Mouse (Mus musculus): ENCODE measurements around the gene Poll. TPM values are rescaled to one million over a fixed set of nuclear protein-coding genes. Genes with fewer than 3 reads are reported as not detected.

The Poll gene
- 1 to 10 TPM; 9.7 to 9.8 TPM for total RNA-seq (2021)
- polyA plus RNA-seq (2012; rRNA removed) = 9.5 and 10.7 TPM in 2 replicates
- long read RNA-seq, partial matches to known transcripts = 2 of 5 reads
- long read RNA-seq, other reads (novel, unspliced or antisense) = 0 of 5 reads

DNA sequence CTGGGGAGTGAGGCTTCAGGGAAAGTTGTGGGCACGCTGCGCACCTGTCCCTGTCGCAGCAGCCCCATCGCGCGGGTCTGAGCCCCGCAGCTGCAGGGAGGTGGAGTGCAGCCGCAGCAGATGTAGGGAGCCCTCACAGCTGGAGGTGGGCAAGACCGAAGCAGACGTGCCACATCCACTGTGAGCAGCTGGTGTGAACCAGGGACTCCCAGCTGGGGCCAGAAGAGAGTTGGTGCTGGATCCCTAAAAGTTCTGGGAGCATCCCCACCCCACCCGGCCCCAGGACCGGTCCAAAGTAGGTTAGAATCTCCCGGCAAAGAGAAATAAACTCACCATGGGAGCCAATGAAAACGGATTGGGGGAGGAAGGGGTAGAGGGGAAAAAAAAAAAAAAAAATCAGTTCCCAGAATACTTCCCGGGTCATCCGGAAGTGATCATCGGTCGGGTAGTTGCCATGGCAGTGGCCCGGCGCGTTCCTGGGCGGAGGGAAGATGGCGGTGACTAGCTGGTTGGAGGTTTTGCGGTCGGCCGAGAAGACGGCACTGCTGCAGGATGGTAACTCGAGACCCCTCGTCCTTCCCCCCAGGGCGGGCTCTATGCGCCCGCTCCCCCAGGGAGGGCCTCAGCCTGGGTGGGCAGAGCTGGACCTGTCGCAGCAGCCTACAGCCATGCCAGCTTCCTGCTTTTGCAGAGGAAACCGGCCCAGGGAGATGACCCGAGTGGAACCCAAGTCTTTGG is at the start of gene Poll, which contains the start of gene Gm17018:
Gene Poll (minus strand): TSS at position 379 of the 738 bp plus-strand sequence.
Gene Gm17018 (plus strand): TSS at position 463 of the 738 bp plus-strand sequence.
- DNase-seq = peak; percentile 87 to 88
- WGBS = under 1% methylated on average over 35 of the region's 35 CpGs
- H3K79me2 ChIP-seq (replicated peaks; ENCODE audit: control insufficient read depth, insufficient read depth, low read length) = no peaks in the 10 kb centered on the region
- peaks cover 3% of the 10 kb centered on the region for H3K4me1 ChIP-seq (ENCODE audit: control insufficient read depth, insufficient read depth, low read length)
- no peaks in the 10 kb centered on the region for H3K27me3 ChIP-seq (ENCODE audit: control insufficient read depth, insufficient read depth, low read length)
- H3K27ac ChIP-seq = peak within 1 kb of the TSS; percentile 85
- H3K9ac ChIP-seq (ENCODE audit: low read depth, low read length) = peak within 1 kb of the TSS; percentile 98
- H3K4me3 ChIP-seq = peak within 1 kb of the TSS; percentile 92
- no peaks in the 10 kb centered on the region; the same call in 1 of the 2 replicates for H3K36me3 ChIP-seq (ENCODE audit: control insufficient read depth, insufficient read depth, low read length)
- TF ChIP-seq POLR2A (IDR thresholded peaks at IDR 0.05; ENCODE audit: insufficient read depth, low read depth, low read length) (peak; percentile 78), EP300 (IDR thresholded peaks at IDR 0.05; ENCODE audit: insufficient read depth, low read depth, low read length) (0 out of 2 replicates have a peak, but pooled peaks have one; percentile 15), CTCF (IDR thresholded peaks at IDR 0.05) (no peak)
- intact Hi-C loops (cut with DNase I) = no loop called here

DNA sequence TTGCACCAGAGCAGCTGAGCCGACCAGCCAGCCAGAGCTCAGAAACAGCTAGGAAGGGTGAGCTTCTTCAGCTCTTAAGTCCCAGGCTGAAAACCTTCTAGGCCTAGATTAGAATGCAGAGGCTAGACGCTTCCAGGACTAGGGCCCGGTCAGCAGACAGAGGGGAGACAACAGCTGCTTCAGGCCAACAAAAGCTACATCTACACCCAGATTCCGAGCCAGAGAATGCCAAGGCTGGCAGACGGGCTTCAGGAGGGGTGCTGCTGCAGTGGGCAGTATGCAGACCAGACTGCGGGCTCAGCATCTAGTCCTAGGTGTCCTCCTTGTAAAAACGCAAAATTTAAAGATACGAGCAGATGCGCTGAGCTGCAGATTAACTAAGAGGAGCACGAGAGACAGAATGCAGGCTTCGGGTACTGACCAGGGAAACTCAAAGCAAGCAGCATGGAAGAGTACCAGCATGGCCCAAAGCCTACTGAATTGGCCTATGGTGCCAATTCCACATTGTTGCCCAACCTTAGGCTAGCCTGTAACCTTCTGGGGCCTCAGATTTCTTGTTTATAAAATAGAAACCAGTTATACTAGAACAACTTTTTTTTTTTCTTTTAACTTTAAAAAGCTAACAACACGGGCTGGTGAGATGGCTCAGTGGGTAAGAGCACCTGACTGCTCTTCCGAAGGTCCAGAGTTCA is 48.5 kb upstream of the Poll start:
- TF ChIP-seq CTCF (IDR thresholded peaks at IDR 0.05) (no peak), EP300 (IDR thresholded peaks at IDR 0.05; ENCODE audit: insufficient read depth, low read depth, low read length) (no peak), POLR2A (IDR thresholded peaks at IDR 0.05; ENCODE audit: insufficient read depth, low read depth, low read length) (no peak)
- intact Hi-C loops (cut with DNase I) = no loop called here
- H3K79me2 ChIP-seq (replicated peaks; ENCODE audit: control insufficient read depth, insufficient read depth, low read length) = no peaks in the 10 kb centered on the region
- no peaks in the 10 kb centered on the region for H3K36me3 ChIP-seq (ENCODE audit: control insufficient read depth, insufficient read depth, low read length)
- no peaks in the 10 kb centered on the region for H3K4me1 ChIP-seq (ENCODE audit: control insufficient read depth, insufficient read depth, low read length)
- no peak for DNase-seq
- no peaks in the 10 kb centered on the region for H3K27me3 ChIP-seq (ENCODE audit: control insufficient read depth, insufficient read depth, low read length)
- H3K9ac ChIP-seq (ENCODE audit: low read depth, low read length) = no peak overlapping the region
- WGBS = 91% methylated on average over 13 of the region's 13 CpGs
- no peak overlapping the region for H3K27ac ChIP-seq
- no peak overlapping the region for H3K4me3 ChIP-seq

DNA sequence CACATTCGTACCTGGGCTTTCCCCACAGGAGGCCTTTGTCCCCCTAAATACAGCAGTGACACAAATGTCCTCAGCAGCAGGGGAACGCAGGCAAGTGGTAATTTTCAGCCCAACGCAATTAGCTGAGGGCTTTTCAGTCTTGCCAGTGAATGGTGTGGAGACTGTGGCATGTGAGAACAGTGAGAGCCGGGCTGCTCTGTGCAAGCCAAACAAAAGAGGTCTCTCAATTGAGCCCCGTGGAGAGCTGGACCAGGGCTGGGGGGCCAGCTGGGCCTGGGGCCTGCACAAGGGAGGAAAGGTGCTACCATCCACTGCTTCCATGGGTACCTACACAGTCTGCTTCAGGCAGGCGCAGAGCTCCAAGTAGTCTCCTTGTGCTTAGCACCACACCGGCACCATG is 47.1 kb upstream of the Poll start:
- WGBS = 81% methylated on average over 7 of the region's 7 CpGs
- intact Hi-C loops (cut with DNase I) = no loop called here
- H3K36me3 ChIP-seq (ENCODE audit: control insufficient read depth, insufficient read depth, low read length) = no peaks in the 10 kb centered on the region
- H3K9ac ChIP-seq (ENCODE audit: low read depth, low read length) = no peak overlapping the region
- no peaks in the 10 kb centered on the region for H3K79me2 ChIP-seq (replicated peaks; ENCODE audit: control insufficient read depth, insufficient read depth, low read length)
- no peaks in the 10 kb centered on the region for H3K27me3 ChIP-seq (ENCODE audit: control insufficient read depth, insufficient read depth, low read length)
- H3K27ac ChIP-seq = no peak overlapping the region
- H3K4me1 ChIP-seq (ENCODE audit: control insufficient read depth, insufficient read depth, low read length) = no peaks in the 10 kb centered on the region
- H3K4me3 ChIP-seq = no peak overlapping the region
- no peak for DNase-seq
- no peak for TF ChIP-seq CTCF (IDR thresholded peaks at IDR 0.05)

DNA sequence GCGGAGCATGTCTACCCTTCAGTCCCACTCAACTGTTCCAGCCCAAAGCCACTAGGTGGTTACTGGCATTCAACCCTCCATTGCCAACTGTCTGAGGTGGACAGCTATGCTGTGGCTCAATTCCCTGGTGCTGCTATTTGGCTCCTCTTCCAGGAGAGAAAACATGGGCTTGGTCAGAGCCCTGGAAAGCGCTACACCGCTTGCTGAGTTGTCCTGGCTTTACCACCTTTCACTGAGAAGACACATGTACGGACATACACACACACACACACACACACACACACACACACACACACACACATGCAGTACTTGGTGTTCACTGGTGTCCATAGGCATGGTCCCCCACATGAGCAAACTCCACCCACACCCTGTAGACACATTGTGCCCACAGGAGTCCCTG is 46.4 kb upstream of the Poll start:
- TF ChIP-seq EP300 (IDR thresholded peaks at IDR 0.05; ENCODE audit: insufficient read depth, low read depth, low read length) (no peak), CTCF (IDR thresholded peaks at IDR 0.05) (no peak), POLR2A (IDR thresholded peaks at IDR 0.05; ENCODE audit: insufficient read depth, low read depth, low read length) (no peak)
- no peaks in the 10 kb centered on the region for H3K27me3 ChIP-seq (ENCODE audit: control insufficient read depth, insufficient read depth, low read length)
- WGBS = 97% methylated on average over 4 of the region's 4 CpGs
- intact Hi-C loops (cut with DNase I) = no loop called here
- H3K4me3 ChIP-seq = no peak overlapping the region
- H3K79me2 ChIP-seq (replicated peaks; ENCODE audit: control insufficient read depth, insufficient read depth, low read length) = no peaks in the 10 kb centered on the region
- no peak overlapping the region for H3K9ac ChIP-seq (ENCODE audit: low read depth, low read length)
- H3K27ac ChIP-seq = no peak overlapping the region
- no peaks in the 10 kb centered on the region for H3K36me3 ChIP-seq (ENCODE audit: control insufficient read depth, insufficient read depth, low read length)
- DNase-seq = no peak
- H3K4me1 ChIP-seq (ENCODE audit: control insufficient read depth, insufficient read depth, low read length) = no peaks in the 10 kb centered on the region

DNA sequence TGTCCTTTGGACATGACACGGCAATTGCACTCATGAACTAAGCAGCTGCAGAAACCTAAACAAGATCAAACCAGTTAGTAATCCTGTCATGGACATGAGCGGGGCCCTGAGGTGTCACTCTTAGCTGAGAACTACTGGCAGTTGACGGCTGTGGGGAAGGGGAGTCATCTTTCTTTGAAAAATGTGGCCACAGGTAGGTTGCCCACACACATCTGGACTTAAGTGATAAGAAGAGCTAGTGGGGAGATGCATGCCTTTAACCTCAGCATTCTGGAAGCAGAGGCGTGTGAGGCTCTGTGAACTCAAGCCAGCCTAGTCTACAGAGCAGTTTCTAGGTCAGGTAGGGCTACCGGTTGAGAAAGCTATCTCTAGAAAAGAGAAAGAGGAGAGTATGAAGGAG is 42.3 kb upstream of the Poll start:
- Histone ChIP-seq H3K4me1 (ENCODE audit: control insufficient read depth, insufficient read depth, low read length) (no peaks in the 10 kb centered on the region), H3K27me3 (ENCODE audit: control insufficient read depth, insufficient read depth, low read length) (no peaks in the 10 kb centered on the region), H3K4me3 (no peak overlapping the region), H3K79me2 (replicated peaks; ENCODE audit: control insufficient read depth, insufficient read depth, low read length) (no peaks in the 10 kb centered on the region), H3K27ac (no peak overlapping the region), H3K36me3 (ENCODE audit: control insufficient read depth, insufficient read depth, low read length) (no peaks in the 10 kb centered on the region), H3K9ac (ENCODE audit: low read depth, low read length) (no peak overlapping the region)
- intact Hi-C loops (cut with DNase I) = no loop called here
- no peak for TF ChIP-seq POLR2A (IDR thresholded peaks at IDR 0.05; ENCODE audit: insufficient read depth, low read depth, low read length)
- TF ChIP-seq EP300 (IDR thresholded peaks at IDR 0.05; ENCODE audit: insufficient read depth, low read depth, low read length) = no peak
- no peak for TF ChIP-seq CTCF (IDR thresholded peaks at IDR 0.05)
- 91% methylated on average over 5 of the region's 5 CpGs for WGBS
- DNase-seq = no peak

DNA sequence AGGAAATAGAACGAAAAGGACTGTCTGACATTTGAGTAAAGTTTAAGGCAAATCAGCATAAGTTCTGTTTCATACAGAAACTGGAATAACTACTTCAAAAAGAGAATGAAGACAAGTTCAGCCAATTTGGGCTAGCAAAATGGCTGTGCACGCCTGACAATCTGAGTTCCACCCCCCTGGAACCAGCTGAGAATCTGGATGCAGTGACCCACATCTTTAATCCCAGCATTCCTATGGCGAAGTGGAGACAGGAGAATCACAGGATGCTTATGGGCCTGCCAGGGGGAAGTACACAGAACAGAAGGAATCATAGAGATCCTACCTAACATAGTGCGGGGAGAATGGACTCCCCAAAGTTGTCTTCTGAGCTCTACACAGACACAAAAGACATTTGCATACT is 36.8 kb upstream of the Poll start:
- Histone ChIP-seq H3K4me3 (no peak overlapping the region), H3K9ac (ENCODE audit: low read depth, low read length) (no peak overlapping the region), H3K27ac (no peak overlapping the region), H3K27me3 (ENCODE audit: control insufficient read depth, insufficient read depth, low read length) (no peaks in the 10 kb centered on the region), H3K36me3 (ENCODE audit: control insufficient read depth, insufficient read depth, low read length) (no peaks in the 10 kb centered on the region), H3K4me1 (ENCODE audit: control insufficient read depth, insufficient read depth, low read length) (no peaks in the 10 kb centered on the region), H3K79me2 (replicated peaks; ENCODE audit: control insufficient read depth, insufficient read depth, low read length) (no peaks in the 10 kb centered on the region)
- no peak for DNase-seq
- intact Hi-C loops (cut with DNase I) = no loop called here
- TF ChIP-seq POLR2A (IDR thresholded peaks at IDR 0.05; ENCODE audit: insufficient read depth, low read depth, low read length) = no peak
- TF ChIP-seq EP300 (IDR thresholded peaks at IDR 0.05; ENCODE audit: insufficient read depth, low read depth, low read length) = no peak
- TF ChIP-seq CTCF (IDR thresholded peaks at IDR 0.05) = no peak
- WGBS = 94% methylated on average over 4 of the region's 4 CpGs

Measured in heart, adult 2 months (tissue).